Mouse (Mus musculus) layer of hippocampus, postnatal 36 days (tissue): ENCODE results near the gene Dut. TPM values are rescaled to one million over a fixed set of nuclear protein-coding genes. Genes with fewer than 3 reads are reported as not detected.
A peak's percentile ranks its signal among the peaks of the same experiment; 100 is the strongest.

Experiments used
- DNase-seq, 2 experiments: peaks; one replicate each; pipeline ENCODE4 v3.0.0; 2022
- total RNA-seq, 2 experiments: library from RNA; stranded (reverse); gene quantifications; 2 replicates each; pipeline ENCODE4 v1.2.3; 2021

Dut gene
- total RNA-seq = 10 to 100 TPM; 28.8 to 32.2 TPM

DNA sequence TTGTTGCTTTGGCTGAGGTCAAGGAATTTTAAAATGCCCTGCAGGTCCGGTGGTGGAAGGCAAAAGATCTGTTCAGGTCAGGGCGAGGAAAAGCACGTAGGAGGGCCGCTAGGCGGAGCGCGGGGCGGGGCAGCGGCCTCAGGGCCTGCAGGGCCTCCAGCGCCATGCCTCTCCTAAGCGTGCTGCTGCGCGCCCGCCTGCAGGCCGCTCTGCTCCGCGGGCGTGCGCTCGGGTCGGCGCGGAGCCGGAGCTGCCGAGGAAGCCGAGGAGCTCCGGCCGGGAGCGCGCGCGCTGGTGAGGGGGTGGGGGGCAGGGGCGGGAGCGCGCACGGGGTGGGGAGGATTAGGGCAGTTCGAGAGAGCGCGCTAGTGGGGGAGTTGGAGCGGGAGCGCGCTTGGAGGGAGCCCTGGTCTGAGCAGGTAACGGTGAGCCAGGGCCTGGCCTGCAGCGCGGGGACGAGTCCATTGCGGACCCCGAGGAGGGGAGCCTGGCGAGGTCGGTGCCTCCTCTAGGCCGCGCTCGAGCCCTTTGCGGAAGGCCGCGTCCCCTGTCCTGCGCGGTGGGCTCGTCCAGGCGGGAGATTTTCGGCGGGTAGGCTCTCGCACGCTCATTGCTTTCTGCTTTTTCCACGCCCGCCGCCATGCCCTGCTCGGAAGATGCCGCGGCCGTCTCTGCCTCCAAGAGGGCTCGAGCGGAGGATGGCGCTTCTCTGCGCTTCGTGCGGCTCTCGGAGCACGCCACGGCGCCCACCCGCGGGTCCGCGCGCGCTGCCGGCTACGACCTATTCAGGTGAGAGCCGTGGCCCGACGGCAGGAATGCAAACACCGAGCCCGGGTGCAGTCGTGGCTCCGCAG, at the start of gene Dut:
TSS of gene Dut (plus strand) at position 83 of the 854 bp plus-strand sequence.
- peak; percentile 88 to 90 for DNase-seq

DNA sequence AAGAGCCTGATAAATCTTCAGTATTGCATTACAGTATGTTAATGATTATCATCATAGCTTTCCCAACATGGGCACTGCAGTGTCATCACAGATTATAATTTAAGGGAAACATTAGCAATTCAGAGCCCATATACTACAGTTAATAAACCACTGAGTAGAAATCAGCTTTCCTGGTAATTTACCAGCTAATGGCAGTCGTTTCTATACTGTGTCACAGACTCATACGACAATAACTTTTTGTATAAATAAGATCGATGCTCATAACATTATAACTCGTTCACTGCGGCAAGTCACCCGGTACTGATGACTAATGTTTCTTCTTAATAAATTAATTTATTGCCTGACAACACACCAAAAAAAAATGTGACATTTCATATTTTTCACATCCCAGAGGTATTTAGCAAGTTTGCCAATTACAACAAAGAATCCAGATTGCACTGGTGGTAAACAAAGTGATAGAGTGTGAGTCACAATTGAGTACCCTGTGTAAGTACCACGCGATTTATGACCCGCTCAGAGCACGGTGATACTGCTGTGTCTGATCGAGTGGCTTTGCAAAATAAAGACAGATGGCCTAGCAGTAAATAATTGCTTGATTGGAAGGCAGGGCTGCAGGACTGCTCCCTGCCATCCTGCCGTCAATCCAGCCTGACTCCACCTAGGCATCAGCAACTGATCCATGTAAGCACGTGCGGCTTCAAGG, 37.9 kb upstream of the Dut start:
- peak in 1 of 2 experiments; percentile 9 for DNase-seq

DNA sequence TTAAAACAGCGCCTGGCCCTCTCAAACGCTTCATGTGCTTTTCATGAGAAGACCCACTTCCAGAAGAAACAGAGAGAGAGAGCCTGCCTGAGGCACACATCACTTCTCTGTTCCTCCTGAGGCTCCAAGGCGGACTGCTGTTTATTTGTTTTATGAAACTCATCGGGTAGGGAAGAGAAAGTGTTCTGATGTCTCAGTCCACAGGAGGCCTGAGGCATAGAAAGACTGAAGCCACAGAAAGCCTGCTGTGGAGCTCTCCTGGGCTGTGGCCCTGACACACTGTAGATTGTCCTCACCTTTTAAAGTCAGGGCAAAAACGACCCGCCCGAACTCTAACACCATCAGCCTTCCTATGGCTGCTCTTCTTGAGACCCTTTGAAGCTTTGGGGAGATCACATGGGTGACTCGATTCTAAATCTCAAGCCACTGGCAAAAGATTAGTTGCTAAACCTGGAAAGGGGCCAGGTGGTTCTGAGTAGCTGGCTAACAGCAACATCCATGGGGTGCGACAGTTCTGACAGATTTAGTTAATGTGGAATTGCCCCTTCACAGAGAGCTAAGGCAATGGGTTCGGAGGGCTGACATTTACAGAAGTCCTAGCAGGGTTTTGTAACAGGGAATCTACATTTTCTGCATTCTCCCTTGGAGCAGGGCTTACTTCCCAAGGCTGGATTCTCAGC, 35.0 kb upstream of the Dut start:
- no peak for DNase-seq

DNA sequence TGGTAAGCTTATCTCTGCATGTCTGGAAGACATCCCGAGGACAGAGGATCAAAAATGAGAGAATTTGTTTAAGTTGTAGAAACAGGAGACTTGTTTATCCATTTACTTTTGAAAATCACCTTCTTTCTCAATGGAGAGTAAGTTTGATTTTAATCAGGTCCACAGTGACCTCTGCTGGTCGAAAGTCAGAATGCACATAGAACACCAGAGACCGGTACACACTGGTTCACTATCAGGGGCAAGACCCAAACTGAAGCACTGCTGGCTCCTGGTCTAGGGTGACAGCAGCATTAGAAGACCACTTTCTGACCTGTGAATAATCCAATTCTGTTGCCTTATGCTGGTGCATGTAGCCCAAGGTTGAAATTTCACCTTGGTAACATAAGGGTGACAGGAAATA, 32.4 kb upstream of the Dut start:
- DNase-seq = peak; percentile 19 to 70

DNA sequence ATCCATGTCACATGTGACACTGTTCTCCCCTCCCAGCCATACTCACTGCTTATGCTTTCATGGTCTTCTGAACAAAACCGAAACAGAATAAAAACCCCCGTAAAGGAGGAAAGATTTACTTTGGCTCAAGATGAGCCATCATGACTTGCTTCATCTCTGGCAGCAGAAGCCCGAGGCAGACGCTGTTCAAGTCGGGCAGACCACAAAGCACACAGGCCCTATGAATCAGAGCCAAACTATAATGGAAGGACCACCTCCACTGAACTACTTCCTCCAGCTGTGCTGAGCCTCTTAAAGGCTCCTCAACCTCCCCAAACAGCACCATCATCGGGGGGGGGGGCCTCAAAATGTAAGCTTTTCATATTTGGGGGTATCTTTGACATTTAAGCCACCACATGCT, 29.7 kb upstream of the Dut start:
- DNase-seq = no peak

DNA sequence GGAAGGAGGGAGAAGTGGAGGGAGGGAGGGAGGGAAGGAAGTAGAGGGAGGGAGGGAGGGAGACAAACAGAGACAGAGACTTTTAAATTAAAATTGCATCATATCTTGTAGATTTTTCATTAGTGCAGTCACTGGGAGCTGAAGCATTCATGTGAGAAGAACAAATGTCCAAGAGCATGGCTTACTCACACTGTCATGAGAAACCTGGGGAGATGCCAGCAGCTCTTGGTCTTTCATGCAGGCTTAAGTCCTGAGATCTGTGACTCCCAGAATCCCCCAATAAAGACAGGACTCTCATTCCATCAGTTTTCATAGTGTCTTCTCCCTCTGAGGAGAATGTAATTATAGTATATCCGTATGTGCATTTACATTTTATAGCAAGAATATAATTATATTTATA, 28.4 kb upstream of the Dut start:
- DNase-seq = no peak

DNA sequence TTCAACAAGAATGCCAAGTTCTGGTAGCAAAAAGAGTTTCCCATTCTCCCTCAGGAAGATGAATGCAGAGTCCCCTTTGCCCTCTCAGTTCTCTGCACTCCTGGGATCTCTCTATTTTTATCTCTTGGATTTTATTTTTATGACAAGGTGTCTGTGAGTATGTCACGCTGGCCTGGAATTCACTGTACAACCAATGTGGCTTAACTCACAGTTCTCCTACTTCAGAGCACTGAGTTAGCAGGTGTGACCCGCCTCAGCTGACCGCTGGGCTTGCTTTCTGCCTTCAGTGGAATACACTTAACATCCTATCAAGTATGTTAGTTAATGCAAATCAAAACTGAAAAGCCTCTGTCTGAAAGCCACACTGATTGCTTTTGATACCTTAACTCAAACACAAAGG, 27.7 kb upstream of the Dut start:
- DNase-seq = no peak

DNA sequence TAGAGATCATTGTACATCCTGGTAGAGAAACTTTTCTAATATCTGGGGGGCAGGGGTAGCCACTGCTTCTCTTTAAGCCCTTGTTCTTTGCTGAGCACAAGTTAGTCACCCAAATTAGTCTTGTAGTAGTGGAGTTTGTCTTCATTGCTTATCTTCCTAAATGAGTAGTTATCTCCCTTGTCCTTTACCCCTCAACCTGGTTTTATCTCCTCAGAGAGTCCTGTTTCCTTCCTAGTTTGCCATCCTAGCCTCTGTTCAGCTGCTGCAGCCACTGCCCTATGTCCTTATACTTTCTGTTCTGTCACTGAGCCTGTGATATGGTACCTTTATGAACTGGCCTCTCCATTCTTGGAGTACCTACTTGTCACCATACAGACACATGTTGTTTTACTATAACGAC, 25.3 kb upstream of the Dut start:
- no peak for DNase-seq

DNA sequence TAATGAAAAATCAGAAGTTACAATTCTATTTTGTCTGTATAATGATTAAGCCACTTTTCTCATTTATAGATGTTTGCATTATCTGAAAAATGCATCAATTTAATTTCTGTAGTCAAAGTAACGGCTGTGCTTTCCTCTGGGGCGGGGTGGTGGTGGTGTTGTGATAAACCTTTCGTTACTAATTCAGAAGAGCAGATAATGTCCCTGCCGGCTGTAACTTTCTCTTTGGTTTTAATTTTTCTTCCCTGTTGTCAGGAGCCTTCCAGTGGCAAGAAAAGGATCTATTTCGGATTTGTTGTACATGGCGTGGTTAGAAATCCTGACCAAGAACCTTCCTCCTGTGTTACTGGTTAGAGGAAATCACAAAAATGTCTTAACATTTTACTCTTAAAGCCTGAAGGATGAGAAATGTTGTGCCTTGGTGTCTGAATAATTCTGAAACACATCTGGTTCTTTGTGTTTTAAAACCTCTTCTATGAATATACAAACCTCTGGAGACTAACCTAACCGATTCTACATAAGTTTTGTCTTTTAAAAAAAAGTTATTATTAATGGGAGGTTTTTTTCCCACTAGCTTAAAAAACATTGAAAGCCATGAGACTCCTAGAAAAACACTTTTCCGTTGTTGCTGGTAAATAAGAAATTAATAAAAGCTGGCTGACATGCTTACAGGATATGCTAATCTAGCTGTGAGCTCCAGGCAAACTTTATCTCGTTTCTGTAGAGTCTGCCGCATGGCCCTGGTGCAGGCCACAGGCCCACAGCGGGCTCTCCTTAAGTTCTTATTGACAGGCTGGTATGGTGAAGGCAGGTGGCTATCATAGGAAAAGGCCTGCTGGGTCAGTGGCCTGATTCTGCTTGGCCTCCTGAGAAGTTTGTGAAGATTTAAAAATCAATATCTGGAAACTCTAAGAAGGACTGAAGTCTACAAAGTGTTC, 18.2 kb upstream of the Dut start:
- DNase-seq = no peak

DNA sequence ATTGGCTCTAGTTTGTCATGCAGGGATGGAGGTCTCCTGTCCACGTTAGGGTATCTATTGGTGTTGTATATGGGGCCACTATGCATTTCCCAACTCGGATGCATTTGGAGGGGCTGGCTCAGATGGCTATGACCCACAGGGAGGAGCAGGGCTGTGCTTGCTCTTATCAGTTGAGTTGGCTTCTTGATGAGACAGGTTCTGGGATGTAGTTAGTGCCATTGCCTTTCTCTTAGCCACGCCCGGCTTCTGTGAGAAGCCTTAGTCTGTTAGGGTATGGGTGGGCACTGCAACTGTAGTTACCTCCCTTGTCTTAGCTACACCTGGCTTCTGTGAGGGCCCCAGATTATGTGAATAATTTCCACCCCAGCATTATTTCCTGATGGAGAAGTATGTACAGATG, 14.8 kb upstream of the Dut start:
- DNase-seq = no peak

DNA sequence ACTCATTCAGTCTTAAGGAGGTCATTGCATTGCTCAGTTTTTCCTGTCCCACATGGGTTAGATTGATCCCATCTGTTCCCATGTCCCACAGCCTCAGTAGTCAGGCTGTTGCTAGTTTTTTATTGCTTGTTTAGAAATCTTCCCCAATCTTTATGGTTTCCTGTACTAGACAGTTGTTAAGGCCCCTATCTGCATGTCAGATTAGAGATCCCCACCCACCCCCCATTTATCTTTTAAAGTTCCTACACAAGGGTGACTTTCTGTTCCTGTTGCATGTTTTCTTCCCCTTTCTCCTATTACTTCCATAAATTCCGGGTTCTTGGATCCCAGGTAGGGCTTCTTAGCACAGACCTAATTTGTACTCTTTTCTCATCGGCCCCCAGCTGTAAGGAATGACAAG, 13.5 kb upstream of the Dut start:
- no peak for DNase-seq

DNA sequence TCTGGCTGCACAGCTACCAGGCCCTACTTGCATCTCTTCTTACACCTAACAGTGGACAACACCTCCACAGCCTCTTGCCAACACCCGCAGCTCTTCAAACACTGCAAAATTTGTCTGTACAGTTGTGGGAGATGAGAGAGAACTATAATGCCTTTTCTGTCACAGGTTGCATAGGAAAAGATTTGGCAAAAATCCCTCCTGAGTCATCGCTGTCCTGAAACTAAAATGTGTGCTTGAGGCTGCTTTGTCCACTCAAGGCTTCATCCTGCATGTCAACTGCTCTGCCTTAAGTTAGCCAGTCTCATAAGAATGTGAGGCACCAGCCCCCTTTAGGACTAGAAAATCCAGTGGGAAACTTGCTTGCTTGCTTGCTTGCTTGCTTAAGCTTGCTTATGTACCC, 12.9 kb upstream of the Dut start:
- no peak for DNase-seq

DNA sequence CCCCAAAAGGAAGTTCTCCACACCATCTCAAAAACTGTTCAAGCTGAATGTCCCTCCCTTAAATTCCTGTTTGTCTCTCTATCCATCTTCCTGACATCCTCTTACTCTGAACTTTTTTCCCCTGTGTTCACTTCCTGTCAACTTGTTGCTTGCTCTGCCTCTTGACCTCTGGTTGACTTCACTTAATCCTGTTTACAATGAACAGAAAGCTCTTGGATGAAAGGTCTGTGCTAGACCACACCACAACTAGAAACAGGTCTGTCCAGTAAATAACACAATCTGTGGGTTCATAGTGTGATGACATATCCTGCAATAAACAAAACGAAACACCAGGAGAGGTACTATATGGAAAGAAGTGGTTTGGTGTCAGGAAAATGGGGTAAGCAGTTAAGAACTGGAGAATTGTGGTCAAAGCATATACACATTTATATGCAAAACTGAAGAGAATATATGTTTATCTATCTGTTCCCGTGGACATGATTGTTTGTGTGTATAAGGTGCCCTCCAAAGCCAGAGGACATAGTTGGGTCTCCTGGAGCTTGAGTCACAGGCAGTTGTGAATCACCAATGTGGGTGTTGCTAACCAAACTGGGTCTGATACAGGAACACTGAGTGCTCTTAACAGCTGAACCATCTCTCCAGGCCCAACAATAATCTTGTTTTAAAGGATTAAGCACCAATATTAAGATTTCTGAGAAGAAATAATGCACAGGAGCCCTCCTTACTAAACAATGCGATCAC, 1.3 kb upstream of the Dut start:
- no peak for DNase-seq

DNA sequence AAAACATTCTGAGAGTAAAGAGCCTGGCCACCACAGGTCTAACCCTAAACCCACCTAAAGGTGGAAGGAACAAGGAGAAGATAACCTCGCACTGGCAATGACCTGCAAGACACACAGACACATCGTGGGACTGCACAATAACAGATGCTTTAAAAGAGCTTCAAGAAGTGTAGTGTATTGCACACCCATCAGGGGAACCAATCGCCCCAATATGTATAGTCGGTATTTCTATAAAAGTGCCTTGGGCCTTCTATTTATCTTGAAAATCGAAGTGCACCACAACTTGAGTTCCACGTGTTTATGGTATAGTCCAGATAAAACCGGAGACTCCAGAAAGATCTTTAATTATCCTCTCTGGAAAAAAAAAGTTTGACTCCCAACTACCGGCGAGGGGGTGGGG, 321 bp upstream of the Dut start:
- DNase-seq = no peak

DNA sequence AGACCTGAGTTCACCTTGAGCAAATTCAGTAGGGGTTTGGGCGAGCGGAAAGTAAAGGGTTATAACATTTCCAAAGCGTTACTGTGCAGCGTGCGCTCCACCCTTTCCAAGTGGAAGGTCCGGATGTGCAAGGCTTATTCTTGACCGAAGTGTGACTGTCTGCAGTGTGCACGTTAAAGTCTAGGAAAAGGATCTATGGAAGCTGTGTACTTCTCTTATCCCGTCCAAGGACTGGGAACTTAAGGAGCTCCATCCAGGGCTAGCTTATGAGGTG, 909 bp downstream of the Dut start:
- DNase-seq = no peak

DNA sequence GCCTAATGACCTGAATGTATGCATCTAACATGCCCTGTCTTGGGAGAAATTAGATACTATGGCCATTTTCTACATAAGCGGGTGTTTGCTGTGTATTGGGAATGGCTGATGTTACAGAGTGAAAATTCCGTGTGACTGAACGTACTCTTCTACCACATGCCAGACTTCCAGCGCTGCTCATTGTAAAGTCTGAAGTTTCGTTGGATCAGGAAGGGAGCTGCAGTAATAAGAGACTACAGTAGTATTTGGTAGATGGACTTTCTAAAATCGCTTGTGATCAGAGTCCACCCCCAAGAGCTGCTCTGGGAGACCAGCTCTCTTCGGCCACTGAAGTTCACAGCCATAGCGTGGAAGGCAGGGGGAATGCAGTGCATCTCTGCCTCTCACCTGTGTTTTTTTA, 1.3 kb downstream of the Dut start:
- no peak for DNase-seq

DNA sequence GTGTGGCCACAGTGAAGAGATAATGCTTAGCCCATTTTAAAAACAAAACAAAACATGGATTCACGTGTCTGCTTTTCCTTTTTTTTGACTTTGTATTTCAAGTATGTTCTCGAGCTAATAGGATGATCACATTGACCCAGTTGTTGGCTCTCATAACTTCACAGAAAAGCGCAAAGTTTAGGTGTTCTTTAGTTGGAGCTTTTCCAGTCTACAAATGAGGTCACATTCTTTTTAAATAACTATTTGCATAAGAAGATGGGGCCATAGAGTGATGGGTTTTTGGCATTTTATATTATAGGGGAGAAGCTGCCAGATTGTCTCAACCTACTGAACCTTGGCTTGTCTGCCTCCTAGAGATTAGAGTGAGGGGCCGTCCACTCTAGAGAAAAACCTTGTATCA, 2.3 kb downstream of the Dut start:
- DNase-seq = no peak

DNA sequence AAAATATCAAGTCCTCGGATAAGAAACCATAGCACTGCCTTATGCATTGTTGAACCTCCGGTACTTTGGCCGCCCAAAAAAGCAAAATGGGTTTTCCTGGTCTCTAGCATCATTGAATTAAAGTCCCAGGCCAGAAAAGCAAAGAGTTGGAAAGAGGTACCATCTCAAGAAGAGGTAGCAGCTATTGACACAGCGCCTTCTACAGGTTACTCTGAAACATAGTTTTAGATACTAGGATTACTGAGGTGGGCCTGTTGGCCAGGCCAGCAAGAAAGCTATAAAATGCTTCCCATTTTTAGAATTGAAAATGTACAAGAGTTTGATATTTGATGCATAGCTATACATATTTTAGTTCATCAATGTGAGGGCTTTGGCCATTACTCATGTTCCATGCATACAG, 2.9 kb downstream of the Dut start:
- DNase-seq = no peak

DNA sequence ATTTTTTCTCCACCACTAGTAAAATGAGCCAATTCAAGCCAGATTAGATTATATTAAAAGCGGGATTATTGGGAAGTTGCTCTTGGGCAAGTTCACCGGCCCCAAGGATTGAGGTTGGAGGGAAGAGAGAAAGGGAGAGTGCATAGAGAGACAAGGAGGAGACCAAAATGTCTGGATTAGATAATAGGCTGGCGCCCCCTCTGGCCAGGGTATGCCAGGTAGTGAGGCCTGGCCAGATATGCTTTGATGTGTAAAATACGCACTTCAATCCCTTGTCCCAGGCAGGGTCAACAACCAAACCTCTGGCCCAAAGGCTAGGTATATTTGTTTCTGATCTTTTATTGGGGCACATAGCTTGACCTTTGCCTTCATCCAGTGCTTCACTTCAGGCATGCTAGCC, 4.8 kb downstream of the Dut start:
- DNase-seq = no peak

DNA sequence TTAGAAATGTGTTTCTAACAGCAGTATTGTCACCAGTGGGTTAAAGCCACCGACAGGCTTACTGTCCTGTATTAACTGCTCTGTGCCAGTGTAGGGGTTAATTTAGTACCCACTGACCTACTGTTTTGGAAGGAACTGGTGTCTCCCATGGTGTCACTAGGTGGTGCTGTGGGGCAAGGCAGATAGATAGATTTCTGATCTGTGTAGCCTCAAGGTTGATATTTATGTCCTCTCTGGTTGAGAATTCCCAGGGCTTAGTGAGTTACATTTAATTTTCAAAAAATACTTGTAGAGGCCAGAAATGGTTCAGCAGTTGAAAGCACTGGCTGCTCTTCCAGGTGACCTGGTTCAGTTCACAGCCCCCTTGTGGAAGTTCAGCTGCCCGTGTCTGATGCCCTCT, 5.3 kb downstream of the Dut start:
- DNase-seq = no peak

DNA sequence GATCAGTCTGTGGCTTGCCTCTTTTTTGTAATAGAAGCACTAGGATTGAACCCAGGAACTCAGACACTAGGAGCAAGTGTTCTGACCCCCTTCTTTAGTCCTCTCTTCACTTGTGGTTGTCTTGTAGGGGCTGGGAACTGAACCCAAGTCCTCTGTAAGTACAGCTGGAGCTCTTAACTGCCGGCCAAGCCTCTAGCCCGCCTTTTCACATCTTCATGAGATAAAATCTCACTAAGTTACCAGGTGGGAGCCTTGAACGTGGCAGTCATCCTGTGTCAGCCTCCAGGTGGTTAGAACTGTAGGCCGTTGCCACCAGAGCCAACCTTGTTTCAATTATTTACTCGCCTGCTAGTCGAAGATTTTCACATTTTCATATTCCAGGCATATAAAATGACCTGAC, 6.7 kb downstream of the Dut start:
- DNase-seq = no peak

DNA sequence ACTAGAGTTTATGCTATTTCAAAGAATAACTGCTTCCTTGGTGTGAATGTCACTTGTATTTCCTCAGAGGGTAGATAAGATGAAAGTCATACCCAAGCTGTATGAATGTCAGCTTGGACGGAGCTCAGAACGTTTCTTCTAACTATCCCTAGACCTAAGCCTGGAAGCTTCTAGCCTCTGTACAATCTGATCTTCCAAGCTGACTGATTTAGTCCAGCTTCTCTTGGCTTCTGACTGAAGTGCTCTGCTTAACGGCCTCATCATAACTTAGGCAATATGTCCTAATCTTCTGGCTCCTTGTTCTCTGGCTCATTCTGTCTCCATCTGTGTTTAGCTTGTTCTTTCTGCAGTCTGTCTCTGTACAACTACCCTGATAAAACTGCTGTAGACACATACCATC, 7.6 kb downstream of the Dut start:
- no peak for DNase-seq
